Mouse (Mus musculus) MEL (cell line): ENCODE measurements around the gene Mylpf. TPM values are rescaled to one million over a fixed set of nuclear protein-coding genes. Genes with fewer than 3 reads are reported as not detected.

Source experiments
- DNase-seq: peaks from one replicate; pipeline ENCODE4 v3.0.0; 2011; ENCODE audit warnings: low read depth, low spot score
- H3K27ac ChIP-seq: 2 replicates; pipeline ENCODE4 v1.5.1; 2012; ENCODE audit warnings: low read depth, mild to moderate bottlenecking, control low read depth, low read length, moderate library complexity; ENCODE audit not compliant: control insufficient read depth
- H3K27me3 ChIP-seq, 2 experiments: fragments of 150-350 bp in 1 of 2; sonication (generic) in 1 of 2; 2 replicates each; pipeline ENCODE4 v1.6.1; 2012; ENCODE audit warnings: low read length in 2 of 2, mild to moderate bottlenecking in 2 of 2, improper control_type of control experiment in 1 of 2, moderate library complexity in 1 of 2; ENCODE audit not compliant: insufficient read depth in 2 of 2, control insufficient read depth in 1 of 2
- H3K36me3 ChIP-seq, 2 experiments: 2 replicates each; pipeline ENCODE4 v1.6.1; 2012 to 2014; ENCODE audit warnings: low read length in 2 of 2, improper control_type of control experiment in 1 of 2, inconsistent platforms in 1 of 2, mild to moderate bottlenecking in 1 of 2; ENCODE audit not compliant: insufficient read depth in 2 of 2, control insufficient read depth in 1 of 2
- H3K4me1 ChIP-seq, 2 experiments: fragments of 150-350 bp in 1 of 2; sonication (generic) in 1 of 2; 2 replicates each; pipeline ENCODE4 v1.6.1; 2012; ENCODE audit warnings: low read length in 2 of 2, improper control_type of control experiment in 1 of 2, mild to moderate bottlenecking in 1 of 2; ENCODE audit not compliant: insufficient read depth in 2 of 2, control insufficient read depth in 1 of 2
- H3K4me3 ChIP-seq, 2 experiments: fragments of 150-350 bp in 1 of 2; sonication (generic) in 1 of 2; 2 replicates each; pipeline ENCODE4 v1.5.1; 2012; ENCODE audit warnings: low read depth in 2 of 2, low read length in 2 of 2, mild to moderate bottlenecking in 2 of 2, moderate library complexity in 2 of 2, control low read depth in 1 of 2, improper control_type of control experiment in 1 of 2; ENCODE audit not compliant: control insufficient read depth in 1 of 2, insufficient read depth in 1 of 2
- H3K79me2 ChIP-seq: 2 replicates; pipeline ENCODE4 v1.6.1; 2012; ENCODE audit warnings: mild to moderate bottlenecking, low read length, moderate library complexity; ENCODE audit not compliant: control insufficient read depth, poor library complexity, insufficient read depth
- H3K9ac ChIP-seq: 2 replicates; pipeline ENCODE4 v1.6.1; 2012; ENCODE audit warnings: low read depth, mild to moderate bottlenecking, control low read depth, low read length, moderate library complexity; ENCODE audit not compliant: control insufficient read depth, poor library complexity, severe bottlenecking
- H3K9me3 ChIP-seq: fragments of 150-350 bp; sonication (generic); replicated peaks from 2 replicates; pipeline ENCODE4 v1.6.1; 2012; ENCODE audit warnings: mild to moderate bottlenecking, low read length, improper control_type of control experiment, moderate library complexity; ENCODE audit not compliant: insufficient read depth
- BHLHE40 ChIP-seq: IDR thresholded peaks from 2 replicates; pipeline ENCODE4 v1.6.1; 2012; ENCODE audit warnings: low read depth, mild to moderate bottlenecking, inconsistent platforms, low read length, improper control_type of control experiment, borderline replicate concordance
- ELF1 ChIP-seq: IDR thresholded peaks from 2 replicates; pipeline ENCODE4 v1.6.1; 2014; ENCODE audit warnings: low read depth, mild to moderate bottlenecking, inconsistent platforms, low read length, improper control_type of control experiment, moderate library complexity
- EP300 ChIP-seq, 2 experiments: IDR thresholded peaks; 2 replicates each; pipeline ENCODE4 v1.6.1; 2011; ENCODE audit warnings: improper control_type of control experiment in 2 of 2, low read length in 2 of 2, low read depth in 1 of 2, mild to moderate bottlenecking in 1 of 2
- GABPA ChIP-seq: IDR thresholded peaks from 2 replicates; pipeline ENCODE4 v1.6.1; 2012; ENCODE audit warnings: low read depth, mild to moderate bottlenecking, inconsistent platforms, low read length, improper control_type of control experiment, moderate library complexity
- GATA1 ChIP-seq: IDR thresholded peaks from 2 replicates; pipeline ENCODE4 v1.6.1; 2011; ENCODE audit warnings: low read depth, low read length, improper control_type of control experiment
- KAT2A ChIP-seq: conservative IDR thresholded peaks from 2 replicates; pipeline ENCODE4 v1.6.1; 2012; ENCODE audit warnings: low read depth, low read length, improper control_type of control experiment, inconsistent platforms
- MAFK ChIP-seq: IDR thresholded peaks from 2 replicates; pipeline ENCODE4 v1.6.1; 2011; ENCODE audit warnings: low read depth, mild to moderate bottlenecking, low read length, improper control_type of control experiment, borderline replicate concordance
- MEF2A ChIP-seq: IDR thresholded peaks from 2 replicates; pipeline ENCODE4 v1.6.1; 2014; ENCODE audit warnings: low read depth, mild to moderate bottlenecking, inconsistent platforms, low read length, improper control_type of control experiment; ENCODE audit not compliant: poor library complexity, insufficient replicate concordance, severe bottlenecking; ENCODE audit errors: extremely low read depth
- MYB ChIP-seq: IDR thresholded peaks from 2 replicates; pipeline ENCODE4 v1.6.1; 2011; ENCODE audit warnings: mild to moderate bottlenecking, low read depth, low read length, improper control_type of control experiment
- POLR2A ChIP-seq, 2 experiments: IDR thresholded peaks; 2 replicates each; pipeline ENCODE4 v1.6.1; 2011 to 2012; ENCODE audit warnings: low read length in 2 of 2, mild to moderate bottlenecking in 2 of 2, control low read depth in 1 of 2, improper control_type of control experiment in 1 of 2, low read depth in 1 of 2, moderate library complexity in 1 of 2; ENCODE audit not compliant: control insufficient read depth in 1 of 2, insufficient read depth in 1 of 2, poor library complexity in 1 of 2
- RCOR1 ChIP-seq: IDR thresholded peaks from 2 replicates; pipeline ENCODE4 v1.6.1; 2012; ENCODE audit warnings: low read depth, mild to moderate bottlenecking, inconsistent platforms, low read length, improper control_type of control experiment
- SMC3 ChIP-seq: IDR thresholded peaks from 2 replicates; pipeline ENCODE4 v1.6.1; 2011; ENCODE audit warnings: low read depth, low read length, improper control_type of control experiment
- TBP ChIP-seq: IDR thresholded peaks from 2 replicates; pipeline ENCODE4 v1.8.0; 2011; ENCODE audit warnings: low read depth, low read length, improper control_type of control experiment
- UBTF ChIP-seq: IDR thresholded peaks from 2 replicates; pipeline ENCODE4 v1.6.1; 2012; ENCODE audit warnings: low read depth, mild to moderate bottlenecking, inconsistent platforms, low read length, improper control_type of control experiment, moderate library complexity, borderline replicate concordance; ENCODE audit not compliant: insufficient read depth
- ZC3H11A ChIP-seq: IDR thresholded peaks from 2 replicates; pipeline ENCODE4 v1.6.1; 2012; ENCODE audit warnings: low read depth, mild to moderate bottlenecking, inconsistent platforms, low read length, improper control_type of control experiment
- ZMIZ1 ChIP-seq: IDR thresholded peaks from 2 replicates; pipeline ENCODE4 v1.6.1; 2012; ENCODE audit warnings: low read depth, mild to moderate bottlenecking, inconsistent platforms, low read length, improper control_type of control experiment, moderate library complexity
- polyA plus RNA-seq, 2 experiments: library from polyadenylated mRNA; stranded (reverse) in 1 of 2; unstranded in 1 of 2; fragments of >175 nt in 1 of 2; fragments of >200 nt in 1 of 2; gene quantifications; 2 replicates each; pipeline versions ENCODE4 v1.2.1 to v1.2.4; 2012; ENCODE audit warnings: low replicate concordance in 2 of 2, low read depth in 1 of 2; ENCODE audit not compliant: insufficient read length in 2 of 2, insufficient read depth in 1 of 2, missing spikeins in 1 of 2
- total RNA-seq: library from RNA; depleted of rRNA; stranded (reverse); fragments of 300-350 nt; gene quantifications from 2 replicates; pipeline ENCODE4 v1.2.3, GENCODE M21; 2012

Mylpf gene
- total and polyA plus RNA-seq, 3 experiments, result 9.1 to 11.2 TPM; not detected in 1

GRCm38 (mm10) chr7:127223515-127224478 lies 15.1 kb downstream of the Mylpf start:
- Histone ChIP-seq H3K4me3 (no peak overlapping the region), H3K36me3 (peaks cover 0 to 15% of the 10 kb centered on the region in 2 experiments; a peak in 2 of 4 replicates), H3K27ac (no peak overlapping the region), H3K27me3 (no peaks in the 10 kb centered on the region), H3K79me2 (no peaks in the 10 kb centered on the region), H3K9ac (no peak overlapping the region), H3K9me3 (no peaks in the 10 kb centered on the region), H3K4me1 (peaks cover 15 to 27% of the 10 kb centered on the region in 2 experiments)
- TF ChIP-seq GATA1 (no peak), ZC3H11A (no peak), KAT2A (no peak), GABPA (no peak), RCOR1 (no peak), SMC3 (no peak), MEF2A (no peak), MYB (no peak)
- no peak for DNase-seq

GRCm38 (mm10) chr7:127224616-127225015 lies 15.9 kb downstream of the Mylpf start:
- Histone ChIP-seq H3K4me1 (peaks cover 9 to 20% of the 10 kb centered on the region in 2 experiments), H3K79me2 (no peaks in the 10 kb centered on the region), H3K4me3 (no peak overlapping the region), H3K36me3 (peaks cover 0 to 10% of the 10 kb centered on the region in 2 experiments; a peak in 2 of 4 replicates), H3K9me3 (no peaks in the 10 kb centered on the region), H3K9ac (no peak overlapping the region), H3K27me3 (no peaks in the 10 kb centered on the region), H3K27ac (no peak overlapping the region)
- no peak for DNase-seq
- TF ChIP-seq TBP, result no peak
- no peak for TF ChIP-seq POLR2A (IDR thresholded peaks at IDR 0.05; ENCODE audit: control insufficient read depth in 1 of 2, insufficient read depth in 1 of 2, low read depth in 1 of 2, low read length in 2 of 2, poor library complexity in 1 of 2)
- no peak for TF ChIP-seq EP300 (IDR thresholded peaks at IDR 0.05; ENCODE audit: low read depth in 1 of 2, low read length in 2 of 2)
- TF ChIP-seq ELF1, result no peak
- TF ChIP-seq MAFK, result no peak
- no peak for TF ChIP-seq BHLHE40
- no peak for TF ChIP-seq RCOR1
- TF ChIP-seq ZMIZ1, result no peak
- TF ChIP-seq MYB, result no peak
- no peak for TF ChIP-seq UBTF
